Mouse (Mus musculus): ENCODE measurements around the gene Hnrnpab. TPM values are rescaled to one million over a fixed set of nuclear protein-coding genes. Genes with fewer than 3 reads are reported as not detected.

The Hnrnpab gene
- polyA plus RNA-seq, 1 experiment = 146 TPM

GRCm38 (mm10) chr11:51579024-51579423, 27.6 kb downstream of the Hnrnpab start:
- Histone ChIP-seq H3K4me1 (ENCODE audit: control insufficient read depth, insufficient read depth, insufficient read length) (peaks cover 16% of the 10 kb centered on the region; the same call in 1 of the 2 replicates), H3K27me3 (ENCODE audit: control insufficient read depth, insufficient read depth, low read length) (no peaks in the 10 kb centered on the region), H3K27ac (ENCODE audit: insufficient read depth, low read length) (no peak overlapping the region), H3K4me3 (ENCODE audit: extremely low read depth, insufficient read depth, insufficient read length) (no peak overlapping the region), H3K36me3 (ENCODE audit: control insufficient read depth, insufficient read depth, low read length) (no peaks in the 10 kb centered on the region)
- WGBS = 66% methylated on average over 4 of the region's 4 CpGs
- no peak for DNase-seq (ENCODE audit: low read depth in 1 of 2, low spot score in 2 of 2)
- TF ChIP-seq CTCF (IDR thresholded peaks at IDR 0.05; ENCODE audit: extremely low read depth, insufficient read depth, insufficient read length, insufficient replicate concordance) (no peak), POLR2A (IDR thresholded peaks at IDR 0.05; ENCODE audit: low read depth, low read length) (no peak)

- H3K27ac ChIP-seq (ENCODE audit: insufficient read depth, low read length) = peak overlapping the region; percentile 69
- H3K4me3 ChIP-seq (ENCODE audit: extremely low read depth, insufficient read depth, insufficient read length) = peak overlapping the region; percentile 41
- DNase-seq (ENCODE audit: low read depth in 1 of 2, low spot score in 2 of 2) = peak; percentile 62 to 68
- H3K27me3 ChIP-seq (ENCODE audit: control insufficient read depth, insufficient read depth, low read length) = no peaks in the 10 kb centered on the region
- H3K4me1 ChIP-seq (ENCODE audit: control insufficient read depth, insufficient read depth, insufficient read length) = peaks cover 16% of the 10 kb centered on the region; the same call in 1 of the 2 replicates
- WGBS = 21% methylated on average over 7 of the region's 7 CpGs
- H3K36me3 ChIP-seq (ENCODE audit: control insufficient read depth, insufficient read depth, low read length) = no peaks in the 10 kb centered on the region
- no peak for TF ChIP-seq POLR2A (IDR thresholded peaks at IDR 0.05; ENCODE audit: low read depth, low read length)
- TF ChIP-seq CTCF (IDR thresholded peaks at IDR 0.05; ENCODE audit: extremely low read depth, insufficient read depth, insufficient read length, insufficient replicate concordance) = no peak
Measured at GRCm38 (mm10) chr11:51577587-51577986, 29.1 kb downstream of the Hnrnpab start.

- no peaks in the 10 kb centered on the region for H3K27me3 ChIP-seq (ENCODE audit: control insufficient read depth, insufficient read depth, low read length)
- H3K4me3 ChIP-seq (ENCODE audit: extremely low read depth, insufficient read depth, insufficient read length) = no peak overlapping the region
- no peak for DNase-seq (ENCODE audit: low read depth in 1 of 2, low spot score in 2 of 2)
- WGBS = 87% methylated on average over 4 of the region's 4 CpGs
- peaks cover 16% of the 10 kb centered on the region; the same call in 1 of the 2 replicates for H3K4me1 ChIP-seq (ENCODE audit: control insufficient read depth, insufficient read depth, insufficient read length)
- H3K36me3 ChIP-seq (ENCODE audit: control insufficient read depth, insufficient read depth, low read length) = no peaks in the 10 kb centered on the region
- H3K27ac ChIP-seq (ENCODE audit: insufficient read depth, low read length) = no peak overlapping the region
- no peak for TF ChIP-seq CTCF (IDR thresholded peaks at IDR 0.05; ENCODE audit: extremely low read depth, insufficient read depth, insufficient read length, insufficient replicate concordance)
- TF ChIP-seq POLR2A (IDR thresholded peaks at IDR 0.05; ENCODE audit: low read depth, low read length) = no peak
Measured at GRCm38 (mm10) chr11:51576454-51576853, 30.2 kb downstream of the Hnrnpab start.

- no peak overlapping the region for H3K4me3 ChIP-seq (ENCODE audit: extremely low read depth, insufficient read depth, insufficient read length)
- H3K36me3 ChIP-seq (ENCODE audit: control insufficient read depth, insufficient read depth, low read length) = no peaks in the 10 kb centered on the region
- no peaks in the 10 kb centered on the region for H3K27me3 ChIP-seq (ENCODE audit: control insufficient read depth, insufficient read depth, low read length)
- 91% methylated on average over 4 of the region's 4 CpGs for WGBS
- no peak for DNase-seq (ENCODE audit: low read depth in 1 of 2, low spot score in 2 of 2)
- H3K27ac ChIP-seq (ENCODE audit: insufficient read depth, low read length) = no peak overlapping the region
- TF ChIP-seq CTCF (IDR thresholded peaks at IDR 0.05; ENCODE audit: extremely low read depth, insufficient read depth, insufficient read length, insufficient replicate concordance) = no peak
- no peak for TF ChIP-seq POLR2A (IDR thresholded peaks at IDR 0.05; ENCODE audit: low read depth, low read length)
- H3K4me1 ChIP-seq (ENCODE audit: control insufficient read depth, insufficient read depth, insufficient read length) = no peaks in the 10 kb centered on the region
Measured at GRCm38 (mm10) chr11:51568801-51569200, 37.8 kb downstream of the Hnrnpab start.

GRCm38 (mm10) chr11:51565951-51566350, 40.7 kb downstream of the Hnrnpab start:
- no peak for DNase-seq (ENCODE audit: low read depth in 1 of 2, low spot score in 2 of 2)
- 90% methylated on average over 6 of the region's 6 CpGs for WGBS
- Histone ChIP-seq H3K4me3 (ENCODE audit: extremely low read depth, insufficient read depth, insufficient read length) (no peak overlapping the region), H3K27me3 (ENCODE audit: control insufficient read depth, insufficient read depth, low read length) (no peaks in the 10 kb centered on the region), H3K36me3 (ENCODE audit: control insufficient read depth, insufficient read depth, low read length) (no peaks in the 10 kb centered on the region), H3K27ac (ENCODE audit: insufficient read depth, low read length) (no peak overlapping the region), H3K4me1 (ENCODE audit: control insufficient read depth, insufficient read depth, insufficient read length) (no peaks in the 10 kb centered on the region)
- TF ChIP-seq POLR2A (IDR thresholded peaks at IDR 0.05; ENCODE audit: low read depth, low read length) (no peak), CTCF (IDR thresholded peaks at IDR 0.05; ENCODE audit: extremely low read depth, insufficient read depth, insufficient read length, insufficient replicate concordance) (no peak)

GRCm38 (mm10) chr11:51565062-51565461, 41.6 kb downstream of the Hnrnpab start:
- TF ChIP-seq POLR2A (IDR thresholded peaks at IDR 0.05; ENCODE audit: low read depth, low read length) (no peak), CTCF (IDR thresholded peaks at IDR 0.05; ENCODE audit: extremely low read depth, insufficient read depth, insufficient read length, insufficient replicate concordance) (no peak)
- no peak for DNase-seq (ENCODE audit: low read depth in 1 of 2, low spot score in 2 of 2)
- no peaks in the 10 kb centered on the region for H3K27me3 ChIP-seq (ENCODE audit: control insufficient read depth, insufficient read depth, low read length)
- H3K27ac ChIP-seq (ENCODE audit: insufficient read depth, low read length) = no peak overlapping the region
- WGBS = 5% methylated on average over 3 of the region's 3 CpGs
- H3K4me3 ChIP-seq (ENCODE audit: extremely low read depth, insufficient read depth, insufficient read length) = no peak overlapping the region
- no peaks in the 10 kb centered on the region for H3K4me1 ChIP-seq (ENCODE audit: control insufficient read depth, insufficient read depth, insufficient read length)
- H3K36me3 ChIP-seq (ENCODE audit: control insufficient read depth, insufficient read depth, low read length) = no peaks in the 10 kb centered on the region

GRCm38 (mm10) chr11:51563276-51563675, 43.4 kb downstream of the Hnrnpab start:
- no peaks in the 10 kb centered on the region for H3K4me1 ChIP-seq (ENCODE audit: control insufficient read depth, insufficient read depth, insufficient read length)
- WGBS = 86% methylated on average over 1 of the region's 1 CpGs
- no peak overlapping the region for H3K4me3 ChIP-seq (ENCODE audit: extremely low read depth, insufficient read depth, insufficient read length)

More at GRCm38 (mm10) chr11:51563276-51563675, 43.4 kb downstream of the Hnrnpab start:
- H3K27me3 ChIP-seq (ENCODE audit: control insufficient read depth, insufficient read depth, low read length) = no peaks in the 10 kb centered on the region
- DNase-seq (ENCODE audit: low read depth in 1 of 2, low spot score in 2 of 2) = no peak
- no peak overlapping the region for H3K27ac ChIP-seq (ENCODE audit: insufficient read depth, low read length)
- H3K36me3 ChIP-seq (ENCODE audit: control insufficient read depth, insufficient read depth, low read length) = no peaks in the 10 kb centered on the region
- TF ChIP-seq POLR2A (IDR thresholded peaks at IDR 0.05; ENCODE audit: low read depth, low read length) = no peak
- no peak for TF ChIP-seq CTCF (IDR thresholded peaks at IDR 0.05; ENCODE audit: extremely low read depth, insufficient read depth, insufficient read length, insufficient replicate concordance)

Measured in spleen, adult 2 months (tissue).